Mouse (Mus musculus) heart, adult 18-20 months (tissue): ENCODE data around the gene Atmin. TPM values are rescaled to one million over a fixed set of nuclear protein-coding genes. Genes with fewer than 3 reads are reported as not detected.

Source experiments
- DNase-seq, 2 experiments: peaks; one replicate each; pipeline ENCODE4 v3.0.0; 2021 to 2022; ENCODE audit warnings: mixed read lengths in 1 of 2
- total RNA-seq, 2 experiments: library from RNA; stranded (reverse); gene quantifications; 2 replicates each; pipeline ENCODE4 v1.2.3; 2021

Gene Atmin
- total RNA-seq, 2 experiments from 2014 or later: 15.5 to 16.2 TPM

- no peak for DNase-seq
These were observed 4.4 kb downstream of the Atmin start for GRCm38 (mm10) chr8:116947589-116947988.

GRCm38 (mm10) chr8:116951369-116951768 lies 8.2 kb downstream of the Atmin start:
- DNase-seq: no peak

GRCm38 (mm10) chr8:116951778-116952177 lies 8.6 kb downstream of the Atmin start:
- DNase-seq: no peak

GRCm38 (mm10) chr8:116952428-116952827 lies 9.2 kb downstream of the Atmin start:
- DNase-seq: no peak

GRCm38 (mm10) chr8:116954415-116954814 lies 11.2 kb downstream of the Atmin start:
- no peak for DNase-seq

GRCm38 (mm10) chr8:116969531-116969930 lies 26.3 kb downstream of the Atmin start:
- DNase-seq: no peak

- peak; percentile 9 to 38 for DNase-seq
These were observed 31.9 kb downstream of the Atmin start for GRCm38 (mm10) chr8:116975066-116975465.

- no peak for DNase-seq
These were observed 32.4 kb downstream of the Atmin start for GRCm38 (mm10) chr8:116975606-116976005.

- no peak for DNase-seq
These were observed 34.9 kb downstream of the Atmin start for GRCm38 (mm10) chr8:116978052-116978451.

- peak; percentile 99 for DNase-seq
These were observed 35.6 kb downstream of the Atmin start, which contains the start of gene 1700030J22Rik for GRCm38 (mm10) chr8:116978631-116979256. TSS of gene 1700030J22Rik (minus strand) at chr8:116978959.

- DNase-seq: peak; percentile 51 to 77
These were observed 36.9 kb downstream of the Atmin start for GRCm38 (mm10) chr8:116980117-116980516.

- DNase-seq: no peak
These were observed 46.6 kb downstream of the Atmin start for GRCm38 (mm10) chr8:116989842-116990241.

- no peak for DNase-seq
These were observed 48.0 kb downstream of the Atmin start for GRCm38 (mm10) chr8:116991241-116991640.

GRCm38 (mm10) chr8:116992176-116992971 lies 49.2 kb downstream of the Atmin start:
- DNase-seq: peak in 1 of 2 experiments; percentile 25

- DNase-seq: peak; percentile 99 to 100
These were observed 50.1 kb downstream of the Atmin start, which contains the start of gene Gcsh for GRCm38 (mm10) chr8:116993095-116993867. TSS of gene Gcsh (minus strand) at chr8:116993537.

- DNase-seq: no peak
These were observed 51.0 kb downstream of the Atmin start for GRCm38 (mm10) chr8:116994016-116994716.

Other genes with a start within 250 kb of the Atmin start
- 1 to 10 TPM; 3.9 to 4.9 TPM for gene Cdyl2, start 210.4 kb upstream of the Atmin start, total RNA-seq
- 10 to 100 TPM; 70.9 to 92.4 TPM for gene Cmc2, start 21.9 kb upstream of the Atmin start, total RNA-seq
- gene Cenpn, start 21.7 kb upstream of the Atmin start, total RNA-seq: under 1 TPM; 0.25 to 0.69 TPM
- gene 1700030J22Rik, start 35.6 kb downstream of the Atmin start, total RNA-seq: under 1 TPM; 0.42 to 0.49 TPM
- gene Gcsh, start 50.1 kb downstream of the Atmin start, total RNA-seq: 10 to 100 TPM; 62.1 to 63.3 TPM
- gene Pkd1l2, start 139.1 kb downstream of the Atmin start, total RNA-seq: not detected
- gene Bco1, start 152.5 kb downstream of the Atmin start, total RNA-seq: under 1 TPM in 1 of 2 experiments, not detected in 1; 0.15 TPM
- 1 to 10 TPM; 4.0 to 5.3 TPM for gene Gan, start 214.7 kb downstream of the Atmin start, total RNA-seq